Mouse (Mus musculus) heart, postnatal 0 days (tissue): ENCODE measurements around the gene Spats2l.

Source experiments
- CTCF ChIP-seq: IDR thresholded peaks from 2 replicates; pipeline ENCODE4 v1.5.1; 2016; ENCODE audit warnings: antibody characterized with exemption, control low read depth, low read depth
- EP300 ChIP-seq: IDR thresholded peaks from 2 replicates; pipeline ENCODE4 v1.6.1; 2016; ENCODE audit warnings: antibody characterized with exemption, low read depth

DNA sequence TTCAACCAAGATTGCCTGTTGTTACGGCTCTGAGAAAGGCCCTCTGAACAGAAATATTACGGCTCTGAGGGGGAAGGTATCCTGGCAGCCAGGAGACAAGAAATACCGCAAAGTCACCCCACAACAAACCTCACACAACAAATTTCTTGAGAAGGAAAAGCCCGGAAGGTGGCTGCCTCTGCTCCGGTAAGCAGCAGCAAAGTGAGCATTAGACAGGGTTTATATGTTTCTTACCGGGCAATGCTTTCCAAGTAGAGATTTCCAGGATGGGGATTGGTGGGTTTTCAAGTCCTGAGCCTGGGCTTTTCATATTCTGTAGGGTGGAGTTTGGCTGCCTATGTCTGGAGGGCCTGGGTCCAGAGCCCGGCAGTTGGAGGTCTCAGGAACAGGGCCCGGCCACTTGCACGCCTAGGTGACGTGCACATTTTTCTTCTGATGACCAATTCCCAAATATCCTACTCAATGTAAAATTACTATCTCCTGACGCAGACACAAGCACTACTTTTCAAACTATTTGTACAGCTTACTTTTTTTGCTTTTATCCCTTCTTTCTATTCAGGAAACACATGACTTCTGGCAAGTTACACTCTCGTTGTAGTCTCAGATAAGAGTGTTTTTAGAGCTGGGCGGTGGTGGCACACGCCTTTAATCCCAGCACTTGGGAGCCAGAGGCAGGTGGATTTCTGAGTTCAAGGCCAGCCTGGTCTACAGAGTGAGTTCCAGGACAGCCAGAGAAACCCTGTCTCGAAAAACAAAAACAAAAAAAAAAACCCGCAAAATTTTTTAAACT is 179.8 kb downstream of the Spats2l start:
- TF ChIP-seq CTCF (no peak), EP300 (no peak)
